Mouse (Mus musculus): Measurements from ENCODE around the gene Mrps11. TPM values are rescaled to one million over a fixed set of nuclear protein-coding genes. Genes with fewer than 3 reads are reported as not detected.

The Mrps11 gene
- total RNA-seq (2015) (36.7 and 37.1 TPM in 2 replicates), total RNA-seq (2017) (43.5 and 71.5 TPM in 2 replicates)

GRCm38 (mm10) chr7:78782639-78783581, at the start of gene Mrps11, which contains the start of gene Mrpl46:
TSS of gene Mrps11 (plus strand) at chr7:78783119.
TSS of gene Mrpl46 (minus strand) at chr7:78783531.
- peak; percentile 99 for ATAC-seq (replicated peaks; ENCODE audit: poor library complexity)

GRCm38 (mm10) chr7:78737196-78737595, 45.7 kb upstream of the Mrps11 start:
- no peak for ATAC-seq (replicated peaks; ENCODE audit: poor library complexity)

GRCm38 (mm10) chr7:78737614-78738210, 45.2 kb upstream of the Mrps11 start, which contains the start of gene Ntrk3:
TSS of gene Ntrk3 (minus strand) at chr7:78738012.
- ATAC-seq (replicated peaks; ENCODE audit: poor library complexity), result no peak

- ATAC-seq (replicated peaks; ENCODE audit: poor library complexity), result no peak
Observed at GRCm38 (mm10) chr7:78739351-78740000, 43.4 kb upstream of the Mrps11 start.

- no peak for ATAC-seq (replicated peaks; ENCODE audit: poor library complexity)
Observed at GRCm38 (mm10) chr7:78743731-78744385, 39.1 kb upstream of the Mrps11 start.

- no peak for ATAC-seq (replicated peaks; ENCODE audit: poor library complexity)
Observed at GRCm38 (mm10) chr7:78752961-78753360, 30.0 kb upstream of the Mrps11 start.

- no peak for ATAC-seq (replicated peaks; ENCODE audit: poor library complexity)
Observed at GRCm38 (mm10) chr7:78753752-78754457, 29.0 kb upstream of the Mrps11 start.

GRCm38 (mm10) chr7:78754458-78755000, 28.4 kb upstream of the Mrps11 start:
- ATAC-seq (replicated peaks; ENCODE audit: poor library complexity), result no peak

GRCm38 (mm10) chr7:78763801-78764200, 19.1 kb upstream of the Mrps11 start:
- ATAC-seq (replicated peaks; ENCODE audit: poor library complexity), result no peak

GRCm38 (mm10) chr7:78765215-78765631, 17.7 kb upstream of the Mrps11 start:
- no peak for ATAC-seq (replicated peaks; ENCODE audit: poor library complexity)

- ATAC-seq (replicated peaks; ENCODE audit: poor library complexity), result peak; percentile 99
Observed at GRCm38 (mm10) chr7:78766019-78766683, 16.8 kb upstream of the Mrps11 start.

GRCm38 (mm10) chr7:78767929-78768531, 14.9 kb upstream of the Mrps11 start:
- no peak for ATAC-seq (replicated peaks; ENCODE audit: poor library complexity)

GRCm38 (mm10) chr7:78769075-78769652, 13.8 kb upstream of the Mrps11 start:
- no peak for ATAC-seq (replicated peaks; ENCODE audit: poor library complexity)

- no peak for ATAC-seq (replicated peaks; ENCODE audit: poor library complexity)
Observed at GRCm38 (mm10) chr7:78770936-78771335, 12.0 kb upstream of the Mrps11 start.

GRCm38 (mm10) chr7:78778741-78779140, 4.2 kb upstream of the Mrps11 start:
- no peak for ATAC-seq (replicated peaks; ENCODE audit: poor library complexity)

GRCm38 (mm10) chr7:78785906-78786305, 3.0 kb downstream of the Mrps11 start:
- no peak for ATAC-seq (replicated peaks; ENCODE audit: poor library complexity)

- no peak for ATAC-seq (replicated peaks; ENCODE audit: poor library complexity)
Observed at GRCm38 (mm10) chr7:78787793-78788380, 5.0 kb downstream of the Mrps11 start.

Data from megakaryocyte progenitor cell, adult 5-6 weeks (primary cell).